Mouse (Mus musculus): Measurements from ENCODE around the gene Psg21.
"Not testable (repeated sequence)": the region's sequence is repeated elsewhere in the genome, so short reads cannot be mapped to it uniquely, and the experiment has no call there.

Gene Psg21

GRCm38 (mm10) chr7:18656625-18657024 lies at the start of gene Psg21:
TSS of gene Psg21 (minus strand) at chr7:18656725.
- not testable (repeated sequence) for DNase-seq (ENCODE audit: low read depth, low spot score)

- no peak for DNase-seq (ENCODE audit: low read depth, low spot score)
Observed at GRCm38 (mm10) chr7:18686085-18686484, 29.6 kb upstream of the Psg21 start, which contains the start of gene Psg20. TSS of gene Psg20 (minus strand) at chr7:18686185.

GRCm38 (mm10) chr7:18685586-18685985 lies 29.1 kb upstream of the Psg21 start:
- DNase-seq (ENCODE audit: low read depth, low spot score) = no peak

- DNase-seq (ENCODE audit: low read depth, low spot score) = peak; percentile 13
Observed at GRCm38 (mm10) chr7:18679772-18680171, 23.2 kb upstream of the Psg21 start.

- not testable (repeated sequence) for DNase-seq (ENCODE audit: low read depth, low spot score)
Observed at GRCm38 (mm10) chr7:18626921-18627320, 29.6 kb downstream of the Psg21 start.

GRCm38 (mm10) chr7:18616401-18616800 lies 40.1 kb downstream of the Psg21 start, which contains the start of gene Psg23:
TSS of gene Psg23 (minus strand) at chr7:18616501.
- not testable (repeated sequence) for DNase-seq (ENCODE audit: low read depth, low spot score)
